Mouse (Mus musculus): ENCODE data around the gene Siah3. TPM values are rescaled to one million over a fixed set of nuclear protein-coding genes. Genes with fewer than 3 reads are reported as not detected.

Gene Siah3
- total RNA-seq, 2 experiments from 2014 or later: 7.7 to 8.5 TPM

GRCm38 (mm10) chr14:75482231-75483175, 26.7 kb downstream of the Siah3 start:
- no peak for DNase-seq (ENCODE audit: low spot score in 2 of 2)

GRCm38 (mm10) chr14:75483176-75483546, 27.4 kb downstream of the Siah3 start:
- no peak overlapping the region for H3K27ac ChIP-seq
- no peak for TF ChIP-seq CTCF (conservative IDR thresholded peaks at IDR 0.05)
- DNase-seq (ENCODE audit: low spot score in 2 of 2): no peak

More at GRCm38 (mm10) chr14:75482231-75483175, 26.7 kb downstream of the Siah3 start:
- Histone ChIP-seq H3K27ac (0 out of 2 replicates have a peak overlapping the region, but pooled peaks have one; percentile 28), H3K4me3 (no peak overlapping the region)
- no peak for TF ChIP-seq CTCF (conservative IDR thresholded peaks at IDR 0.05)

GRCm38 (mm10) chr14:75487932-75488331, 32.1 kb downstream of the Siah3 start:
- no peak for DNase-seq (ENCODE audit: low spot score in 2 of 2)

More at GRCm38 (mm10) chr14:75483176-75483546, 27.4 kb downstream of the Siah3 start:
- H3K4me3 ChIP-seq: no peak overlapping the region

GRCm38 (mm10) chr14:75493555-75494194, 37.9 kb downstream of the Siah3 start:
- DNase-seq (ENCODE audit: low spot score in 2 of 2): no peak
- no peak for TF ChIP-seq CTCF (conservative IDR thresholded peaks at IDR 0.05)
- Histone ChIP-seq H3K27ac (no peak overlapping the region), H3K4me3 (no peak overlapping the region)

More at GRCm38 (mm10) chr14:75487932-75488331, 32.1 kb downstream of the Siah3 start:
- no peak for TF ChIP-seq CTCF (conservative IDR thresholded peaks at IDR 0.05)
- H3K27ac ChIP-seq: no peak overlapping the region
- H3K4me3 ChIP-seq: no peak overlapping the region

- no peak for TF ChIP-seq CTCF (conservative IDR thresholded peaks at IDR 0.05)
- no peak for DNase-seq (ENCODE audit: low spot score in 2 of 2)
- no peak overlapping the region for H3K27ac ChIP-seq
Measured at GRCm38 (mm10) chr14:75494926-75495325, 39.1 kb downstream of the Siah3 start.

GRCm38 (mm10) chr14:75501501-75501990, 45.8 kb downstream of the Siah3 start:
- no peak for DNase-seq (ENCODE audit: low spot score in 2 of 2)
- Histone ChIP-seq H3K4me3 (no peak overlapping the region), H3K27ac (0 out of 2 replicates have a peak overlapping the region, but pooled peaks have one; percentile 46)
- TF ChIP-seq CTCF (conservative IDR thresholded peaks at IDR 0.05): no peak

More at GRCm38 (mm10) chr14:75494926-75495325, 39.1 kb downstream of the Siah3 start:
- H3K4me3 ChIP-seq: no peak overlapping the region

GRCm38 (mm10) chr14:75502446-75502845, 46.7 kb downstream of the Siah3 start:
- peak overlapping the region; percentile 46 for H3K27ac ChIP-seq
- TF ChIP-seq CTCF (conservative IDR thresholded peaks at IDR 0.05): no peak
- peak in 1 of 2 experiments; percentile 31 for DNase-seq (ENCODE audit: low spot score in 2 of 2)

GRCm38 (mm10) chr14:75504255-75504654, 48.5 kb downstream of the Siah3 start:
- no peak overlapping the region for H3K27ac ChIP-seq
- TF ChIP-seq CTCF (conservative IDR thresholded peaks at IDR 0.05): no peak
- H3K4me3 ChIP-seq: no peak overlapping the region
- DNase-seq (ENCODE audit: low spot score in 2 of 2): no peak

More at GRCm38 (mm10) chr14:75502446-75502845, 46.7 kb downstream of the Siah3 start:
- no peak overlapping the region for H3K4me3 ChIP-seq

- DNase-seq (ENCODE audit: low spot score in 2 of 2): no peak
- Histone ChIP-seq H3K4me3 (no peak overlapping the region), H3K27ac (no peak overlapping the region)
- TF ChIP-seq CTCF (conservative IDR thresholded peaks at IDR 0.05): no peak
Measured at GRCm38 (mm10) chr14:75505126-75505840, 49.5 kb downstream of the Siah3 start.

GRCm38 (mm10) chr14:75506246-75506645, 50.5 kb downstream of the Siah3 start:
- Histone ChIP-seq H3K4me3 (no peak overlapping the region), H3K27ac (no peak overlapping the region)
- TF ChIP-seq CTCF (conservative IDR thresholded peaks at IDR 0.05): no peak
- no peak for DNase-seq (ENCODE audit: low spot score in 2 of 2)

GRCm38 (mm10) chr14:75510125-75510524, 54.3 kb downstream of the Siah3 start:
- H3K27ac ChIP-seq: no peak overlapping the region
- TF ChIP-seq CTCF (conservative IDR thresholded peaks at IDR 0.05): no peak
- no peak overlapping the region for H3K4me3 ChIP-seq
- DNase-seq (ENCODE audit: low spot score in 2 of 2): no peak

GRCm38 (mm10) chr14:75512946-75513345, 57.2 kb downstream of the Siah3 start:
- Histone ChIP-seq H3K27ac (no peak overlapping the region), H3K4me3 (no peak overlapping the region)
- TF ChIP-seq CTCF (conservative IDR thresholded peaks at IDR 0.05): no peak
- no peak for DNase-seq (ENCODE audit: low spot score in 2 of 2)
